Mouse (Mus musculus): ENCODE measurements around the gene Svip. TPM values are rescaled to one million over a fixed set of nuclear protein-coding genes. Genes with fewer than 3 reads are reported as not detected.

Gene Svip
- total and polyA plus RNA-seq, 3 experiments: 2.9 to 5.6 TPM; not detected in 1

DNA sequence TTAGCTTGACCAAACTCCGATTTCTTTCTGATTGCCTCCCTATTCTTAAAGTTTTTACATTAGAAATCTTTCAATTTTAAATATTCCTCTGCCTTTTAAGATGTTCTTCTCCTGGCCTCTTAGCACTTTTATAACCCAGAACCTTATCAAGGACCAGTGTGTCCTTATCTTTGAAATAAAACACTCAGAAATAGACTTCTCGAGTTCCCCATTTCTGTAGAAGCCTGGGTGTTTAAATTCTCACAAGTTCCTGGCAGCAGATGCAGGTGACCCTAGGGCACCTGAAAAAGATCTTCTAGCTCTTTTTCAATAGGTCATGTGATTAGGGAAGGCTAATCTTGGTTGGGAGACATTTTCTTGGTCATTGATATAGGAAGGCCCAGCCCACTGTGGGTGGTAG lies 1.3 kb upstream of the Svip start (continued):
- TF ChIP-seq ELF1 (IDR thresholded peaks at IDR 0.05; ENCODE audit: low read depth, low read length) (no peak), GATA1 (IDR thresholded peaks at IDR 0.05; ENCODE audit: low read depth, low read length) (peak; percentile 90), EP300 (IDR thresholded peaks at IDR 0.05; ENCODE audit: low read depth in 1 of 2, low read length in 2 of 2) (peak; percentile 61 to 74; a peak in 3 of 4 replicates), JUND (IDR thresholded peaks at IDR 0.05; ENCODE audit: low read depth, low read length) (no peak), BHLHE40 (IDR thresholded peaks at IDR 0.05; ENCODE audit: borderline replicate concordance, low read depth, low read length) (no peak; the same call in 1 of the 2 replicates), USF2 (IDR thresholded peaks at IDR 0.05; ENCODE audit: borderline replicate concordance in 1 of 2, insufficient read depth in 1 of 2, low read depth in 1 of 2, low read length in 2 of 2) (no peak), HCFC1 (IDR thresholded peaks at IDR 0.05; ENCODE audit: low read depth, low read length) (no peak), ZNF384 (IDR thresholded peaks at IDR 0.05; ENCODE audit: low read depth, low read length) (no peak), CTCF (IDR thresholded peaks at IDR 0.05 in 2 of 3, conservative IDR thresholded peaks at IDR 0.05 in 1 of 3; ENCODE audit: control insufficient read depth in 1 of 3, insufficient read depth in 1 of 3, low read depth in 2 of 3, low read length in 3 of 3, poor library complexity in 1 of 3, severe bottlenecking in 1 of 3) (no peak), CHD2 (IDR thresholded peaks at IDR 0.05; ENCODE audit: low read length) (no peak), MXI1 (IDR thresholded peaks at IDR 0.05; ENCODE audit: low read depth, low read length) (no peak), POLR2AphosphoS5 (IDR thresholded peaks at IDR 0.05; ENCODE audit: borderline replicate concordance, low read depth, low read length) (no peak), TBP (IDR thresholded peaks at IDR 0.05; ENCODE audit: low read depth, low read length) (no peak), POLR2A (IDR thresholded peaks at IDR 0.05; ENCODE audit: control insufficient read depth in 1 of 2, insufficient read depth in 1 of 2, low read depth in 1 of 2, low read length in 2 of 2, poor library complexity in 1 of 2) (no peak), CHD1 (IDR thresholded peaks at IDR 0.05; ENCODE audit: low read depth, low read length) (no peak), RAD21 (IDR thresholded peaks at IDR 0.05; ENCODE audit: low read depth, low read length) (no peak), TAL1 (IDR thresholded peaks at IDR 0.05; ENCODE audit: low read length) (no peak), MEF2A (IDR thresholded peaks at IDR 0.05; ENCODE audit: extremely low read depth, insufficient replicate concordance, low read depth, low read length, poor library complexity, severe bottlenecking) (0 out of 2 replicates have a peak, but pooled peaks have one; percentile 75), TCF12 (IDR thresholded peaks at IDR 0.05; ENCODE audit: low read depth, low read length) (peak; percentile 46)

- H3K4me3 ChIP-seq (ENCODE audit: control insufficient read depth in 1 of 2, insufficient read depth in 1 of 2, low read depth in 2 of 2, low read length in 2 of 2): peak overlapping the region; percentile 59 to 70
- H3K4me1 ChIP-seq (ENCODE audit: control insufficient read depth in 1 of 2, insufficient read depth in 2 of 2, low read length in 2 of 2): peaks cover 9 to 11% of the 10 kb centered on the region in 2 experiments
- TF ChIP-seq NRF1 (IDR thresholded peaks at IDR 0.05; ENCODE audit: insufficient read depth, low read depth, low read length, poor library complexity, severe bottlenecking) (peak; percentile 75), TBP (IDR thresholded peaks at IDR 0.05; ENCODE audit: low read depth, low read length) (0 out of 2 replicates have a peak, but pooled peaks have one; percentile 15), POLR2AphosphoS2 (IDR thresholded peaks at IDR 0.05; ENCODE audit: low read length) (no peak), MXI1 (IDR thresholded peaks at IDR 0.05; ENCODE audit: low read depth, low read length) (no peak)
- no peaks in the 10 kb centered on the region for H3K27me3 ChIP-seq (ENCODE audit: control insufficient read depth in 1 of 2, insufficient read depth in 2 of 2, low read length in 2 of 2)
- H3K36me3 ChIP-seq (ENCODE audit: control insufficient read depth in 1 of 2, insufficient read depth in 2 of 2, low read length in 2 of 2): peaks cover 0 to 11% of the 10 kb centered on the region in 2 experiments; a peak in 2 of 4 replicates
- no peaks in the 10 kb centered on the region for H3K9me3 ChIP-seq (replicated peaks; ENCODE audit: insufficient read depth, low read length)
- H3K79me2 ChIP-seq (ENCODE audit: control insufficient read depth, insufficient read depth, low read length, poor library complexity): no peaks in the 10 kb centered on the region; the same call in 1 of the 2 replicates
- peak overlapping the region; percentile 44 for H3K27ac ChIP-seq (ENCODE audit: control insufficient read depth, low read depth, low read length)
- DNase-seq (ENCODE audit: low read depth, low spot score): no peak
- peak overlapping the region; percentile 42 for H3K9ac ChIP-seq (ENCODE audit: control insufficient read depth, low read depth, low read length, poor library complexity, severe bottlenecking)
Observed at GRCm38 (mm10) chr7:52006296-52006630, 445 bp upstream of the Svip start.

All from MEL (cell line).